Mouse (Mus musculus) liver, embryonic 14 days (tissue): ENCODE measurements around the gene Sgpp1. TPM values are rescaled to one million over a fixed set of nuclear protein-coding genes. Genes with fewer than 3 reads are reported as not detected.

ENCODE experiments used
- polyA plus RNA-seq: library from polyadenylated mRNA; depleted of rRNA; stranded (reverse); fragments of >200 nt; gene quantifications from 2 replicates; pipeline ENCODE4 v1.2.3, GENCODE M21; 2012; rRNA removed

Gene Sgpp1
- polyA plus RNA-seq: 9.1 and 11.0 TPM in 2 replicates

DNA sequence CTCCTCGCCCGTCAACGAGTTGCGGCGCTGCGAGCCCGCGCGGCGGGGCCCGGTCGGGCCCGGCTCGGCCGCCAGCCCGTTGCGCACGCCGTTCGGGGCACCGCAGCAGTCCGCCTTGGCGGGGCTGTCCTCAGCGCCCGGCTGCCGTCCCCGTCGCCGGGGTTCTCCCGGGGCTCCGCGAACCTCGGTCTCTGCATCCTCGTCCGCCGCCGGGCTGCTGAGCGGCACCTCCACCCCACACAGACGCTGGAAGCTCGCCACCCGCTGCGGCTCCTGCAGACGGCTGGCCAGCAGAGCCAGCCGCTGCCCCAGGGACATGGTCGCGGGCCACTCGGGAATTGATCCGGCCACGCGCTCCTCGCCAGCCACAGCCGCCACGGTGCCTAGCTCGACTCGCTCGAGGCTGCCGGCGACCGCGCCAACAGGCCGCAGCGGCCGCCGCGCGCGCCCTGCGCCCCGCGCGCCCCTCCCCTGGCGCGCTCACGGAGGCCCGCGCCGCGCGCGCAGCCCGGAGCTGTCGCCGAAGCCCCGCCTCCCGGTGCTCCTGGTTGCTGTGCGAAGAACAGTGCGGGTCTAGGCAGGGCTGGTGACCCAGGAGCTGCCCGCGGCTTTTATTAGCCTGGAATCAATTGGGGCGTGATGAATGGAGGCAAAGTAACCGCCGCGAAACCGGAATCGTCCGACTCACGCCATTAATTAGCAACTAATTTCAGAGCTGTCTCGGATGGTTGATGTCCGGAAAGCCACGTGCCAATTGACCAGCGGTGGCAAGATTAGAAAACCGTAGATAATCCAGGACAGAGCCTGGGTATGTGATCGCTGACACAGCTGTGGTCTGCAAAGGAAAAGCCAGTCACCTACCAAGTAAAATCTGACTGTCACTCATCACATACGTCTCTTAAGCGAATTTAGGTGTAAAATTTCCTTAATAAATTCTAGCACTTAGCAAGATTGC lies at the start of gene Sgpp1:
Gene Sgpp1, minus strand, starts transcription at position 484 of the 955 bp plus-strand sequence.

DNA sequence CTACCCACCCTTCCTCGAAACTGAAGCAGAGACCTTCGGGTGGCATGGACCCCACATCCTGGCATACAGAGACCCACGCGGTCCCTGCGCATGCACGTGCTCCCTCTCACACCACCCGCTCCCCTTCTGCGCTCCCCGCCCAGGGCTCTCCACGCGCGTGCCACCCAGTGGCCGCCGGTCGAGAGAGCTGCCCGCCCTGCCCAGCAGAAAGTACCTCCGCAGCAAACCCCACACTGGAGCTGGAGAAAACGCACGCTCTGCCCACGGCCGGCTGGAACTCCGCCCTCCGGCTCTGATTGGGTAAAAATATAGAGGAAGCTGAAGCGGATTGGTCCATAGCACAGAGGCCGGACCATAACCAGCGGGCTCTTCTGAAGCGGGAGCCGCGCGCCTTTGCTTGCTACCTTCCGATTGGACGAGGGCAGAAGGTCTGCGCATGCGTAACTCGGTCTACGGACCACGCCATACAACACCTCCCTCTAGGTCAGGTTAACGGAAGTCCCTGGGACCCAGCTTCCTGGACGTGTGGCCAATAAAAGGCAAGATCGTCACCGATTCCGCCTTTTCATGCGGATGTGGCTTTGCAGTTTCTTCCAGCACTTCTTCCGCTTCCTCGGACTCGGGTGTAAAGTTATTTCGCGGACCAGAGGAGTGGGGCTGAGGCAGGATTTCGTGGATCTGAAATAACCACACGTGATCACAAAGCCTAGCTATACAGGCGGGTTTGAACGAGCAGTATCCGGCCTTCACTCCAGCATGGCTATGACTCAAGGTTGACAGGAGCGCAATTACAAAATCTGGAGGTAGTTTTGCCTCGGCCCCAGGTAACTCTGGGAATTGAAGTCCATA lies 66.0 kb downstream of the Sgpp1 start, which contains the start of gene Wdr89:
Gene Wdr89, minus strand, starts transcription at position 280 of the 849 bp plus-strand sequence.

Other genes starting within 250 kb of the Sgpp1 start
- gene Ppp2r5e, start 139.5 kb downstream of the Sgpp1 start, polyA plus RNA-seq: 6.5 and 7.5 TPM in 2 replicates
- 5.7 and 6.7 TPM in 2 replicates for gene Wdr89, start 66.2 kb downstream of the Sgpp1 start, polyA plus RNA-seq
- gene Syne2, start 82.4 kb upstream of the Sgpp1 start, polyA plus RNA-seq: 1.9 and 2.2 TPM in 2 replicates